Mouse (Mus musculus) liver, embryonic 14.5 days (tissue): ENCODE measurements around the gene Ubtd2.

ENCODE experiments used
- CTCF ChIP-seq: IDR thresholded peaks from 2 replicates; pipeline ENCODE4 v1.5.1; 2016; ENCODE audit warnings: antibody characterized with exemption, low read depth, control low read depth
- EP300 ChIP-seq: IDR thresholded peaks from 2 replicates; pipeline ENCODE4 v1.6.1; 2016; ENCODE audit warnings: antibody characterized with exemption, low read depth

DNA sequence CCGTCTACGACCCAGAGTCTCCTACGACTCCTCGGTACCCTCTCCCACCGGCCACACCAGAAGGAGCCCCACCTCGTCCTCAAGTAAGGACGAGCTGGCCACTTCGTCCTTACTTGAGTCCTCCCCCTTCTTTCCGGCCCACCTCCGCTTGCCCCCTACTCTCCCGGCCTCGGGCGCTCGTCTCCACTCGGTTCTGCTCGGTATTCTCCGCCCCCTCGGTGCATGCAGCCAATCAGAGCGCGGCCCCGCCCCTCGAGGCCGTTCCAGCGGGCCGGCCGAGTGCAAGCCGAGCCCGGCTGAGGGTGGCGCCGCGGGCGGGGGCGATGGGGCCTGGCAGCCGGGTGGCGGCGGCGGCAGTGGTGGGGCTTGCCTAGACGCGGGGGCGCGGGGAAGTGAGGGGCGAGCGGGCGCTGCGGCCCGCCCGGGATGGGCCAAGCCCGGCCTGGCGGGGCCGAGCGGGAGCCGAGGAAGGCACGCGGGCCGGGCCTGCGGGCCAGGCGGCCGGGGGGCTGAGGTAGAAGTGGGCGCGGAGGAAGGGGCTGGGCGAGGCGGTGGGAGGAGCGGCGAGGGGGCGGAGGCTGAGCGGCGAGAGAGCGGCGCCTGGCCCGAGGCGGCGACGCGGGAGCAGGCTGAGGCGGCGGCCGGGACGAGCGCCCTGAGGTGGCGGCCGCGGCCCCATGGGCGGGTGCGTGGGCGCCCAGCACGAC is at the start of gene Ubtd2:
- no peak for TF ChIP-seq EP300
- TF ChIP-seq CTCF, result no peak
